Mouse (Mus musculus) liver (tissue): Measurements from ENCODE around the gene Pnlip.

ENCODE experiments used
- DNase-seq: peaks from one replicate; pipeline ENCODE4 v3.0.0-alpha.2; 2020; ENCODE audit warnings: mixed read lengths

The Pnlip gene

DNA sequence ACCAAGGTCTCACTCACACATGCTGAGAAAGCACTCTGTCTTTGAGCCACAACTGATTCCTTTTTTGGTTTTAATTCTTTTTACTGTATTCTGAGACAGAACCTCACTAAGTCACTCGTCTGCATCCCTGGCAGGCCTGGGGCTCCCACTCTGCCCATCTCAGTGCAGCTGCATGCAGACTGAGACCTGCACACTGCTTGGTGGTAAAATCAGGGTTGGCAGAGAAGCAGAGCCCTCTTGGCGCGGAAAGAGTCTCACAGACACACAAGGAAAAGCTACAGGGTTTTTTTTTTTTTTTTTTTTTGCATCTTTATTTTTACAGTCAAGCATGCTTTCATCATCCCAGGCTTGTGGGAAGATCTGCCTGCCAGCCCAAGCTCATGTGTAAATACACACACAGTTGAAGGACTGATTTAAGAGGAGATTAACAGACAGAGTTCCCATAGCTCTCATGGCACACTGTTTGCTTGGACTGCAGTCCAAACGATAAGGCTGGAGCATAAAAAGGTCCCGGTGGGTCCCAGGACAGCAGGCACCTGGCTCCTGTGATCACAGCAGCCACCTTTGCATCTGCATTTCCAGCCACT is 76.2 kb downstream of the Pnlip start, which contains the start of gene Pnliprp1:
Gene Pnliprp1 (plus strand): TSS at position 443 of the 587 bp plus-strand sequence.
- DNase-seq: peak; percentile 36
